Comparison of ENCODE assay signal across 8 mouse cellular contexts in genomic region chr11:106674612-106675153, GRCm38 (mm10).
DNase-seq lines count a peak whose midpoint lies in the region; ATAC-seq and TF ChIP-seq lines count a peak whose summit lies in the region.

No protein-coding gene starts in this region.

- TF ChIP-seq CTCF in MEL (IDR thresholded peaks at IDR 0.05 in 2 of 3, conservative IDR thresholded peaks at IDR 0.05 in 1 of 3; ENCODE audit: control insufficient read depth in 1 of 3, insufficient read depth in 1 of 3, low read depth in 2 of 3, low read length in 3 of 3, poor library complexity in 1 of 3, severe bottlenecking in 1 of 3), result no peak
- TF ChIP-seq CTCF in gastrocnemius, adult 2 months (IDR thresholded peaks at IDR 0.05), result no peak

- TF ChIP-seq EP300 in MEL (IDR thresholded peaks at IDR 0.05; ENCODE audit: low read depth in 1 of 2, low read length in 2 of 2), result no peak

- no peak for TF ChIP-seq RAD21 in MEL (IDR thresholded peaks at IDR 0.05; ENCODE audit: low read depth, low read length)

- peak overlapping the region; percentile 28; the same call in 1 of the 2 replicates for H3K4me2 ChIP-seq in hindbrain, embryonic 16.5 days (ENCODE audit: low read length)

- peak; percentile 36 for DNase-seq in MEL (ENCODE audit: low read depth, low spot score)
- DNase-seq in cerebellum, adult 9-10 months, result peak; percentile 56
- DNase-seq in gastrocnemius, adult 2 months, result peak; percentile 81
- DNase-seq in left cerebral cortex, adult 9 months (ENCODE audit: low spot score in 2 of 2), result peak; percentile 32 to 34
- DNase-seq in right cerebral cortex, adult 18-20 months, result peak; percentile 59
- DNase-seq in urinary bladder, postnatal 14 days (ENCODE audit: low spot score), result peak; percentile 75

- H3K36me3 ChIP-seq in MEL (ENCODE audit: control insufficient read depth in 1 of 2, insufficient read depth in 2 of 2, low read length in 2 of 2) (peaks cover 0 to 21% of the 10 kb centered on the region in 2 experiments; a peak in 2 of 4 replicates), macrophage (ENCODE audit: inconsistent target) (no peaks in the 10 kb centered on the region)
- no peaks in the 10 kb centered on the region for H3K36me3 ChIP-seq in hindbrain, embryonic 16.5 days (ENCODE audit: control insufficient read depth, insufficient read depth, low read length)

- H3K27me3 ChIP-seq in MEL (ENCODE audit: control insufficient read depth in 1 of 2, insufficient read depth in 2 of 2, low read length in 2 of 2), result no peaks in the 10 kb centered on the region
- H3K27me3 ChIP-seq in hindbrain, embryonic 16.5 days (replicated peaks; ENCODE audit: control insufficient read depth, insufficient read depth, low read length), result no peaks in the 10 kb centered on the region

- H3K4me3 ChIP-seq in MEL (ENCODE audit: control insufficient read depth in 1 of 2, insufficient read depth in 1 of 2, low read depth in 2 of 2, low read length in 2 of 2) (peak overlapping the region; percentile 37 to 39; a peak in 3 of 4 replicates), macrophage (ENCODE audit: inconsistent target) (peak overlapping the region; percentile 10; the same call in 1 of the 2 replicates)
- H3K4me3 ChIP-seq in gastrocnemius, adult 2 months, result peak overlapping the region; percentile 64
- H3K4me3 ChIP-seq in hindbrain, embryonic 16.5 days (ENCODE audit: low read length), result no peak overlapping the region

- H3K9me3 ChIP-seq in MEL (replicated peaks; ENCODE audit: insufficient read depth, low read length), result no peaks in the 10 kb centered on the region
- H3K9me3 ChIP-seq in hindbrain, embryonic 16.5 days (ENCODE audit: control insufficient read depth, low read length), result no peaks in the 10 kb centered on the region

- H3K79me2 ChIP-seq in MEL (ENCODE audit: control insufficient read depth, insufficient read depth, low read length, poor library complexity), result no peaks in the 10 kb centered on the region
- no peaks in the 10 kb centered on the region for H3K79me2 ChIP-seq in macrophage (ENCODE audit: inconsistent target)

- intact Hi-C loops in gastrocnemius, adult 2 months (cut with DNase I), result no loop called here

- ATAC-seq in hindbrain, embryonic 16.5 days, result peak; percentile 88

- peak overlapping the region; percentile 6; the same call in 1 of the 2 replicates for H3K27ac ChIP-seq in MEL (ENCODE audit: control insufficient read depth, low read depth, low read length)
- peak overlapping the region; percentile 96 for H3K27ac ChIP-seq in gastrocnemius, adult 2 months
- peak overlapping the region; percentile 62 for H3K27ac ChIP-seq in hindbrain, embryonic 16.5 days (ENCODE audit: low read depth, low read length)
- peak overlapping the region; percentile 71 for H3K27ac ChIP-seq in macrophage

- no peak for TF ChIP-seq POLR2A in MEL (IDR thresholded peaks at IDR 0.05; ENCODE audit: control insufficient read depth in 1 of 2, insufficient read depth in 1 of 2, low read depth in 1 of 2, low read length in 2 of 2, poor library complexity in 1 of 2)

- peak overlapping the region; percentile 15 for H3K9ac ChIP-seq in MEL (ENCODE audit: control insufficient read depth, low read depth, low read length, poor library complexity, severe bottlenecking)
- peak overlapping the region; percentile 37 for H3K9ac ChIP-seq in hindbrain, embryonic 16.5 days (ENCODE audit: low read depth, low read length)

- H3K4me1 ChIP-seq in MEL (ENCODE audit: control insufficient read depth in 1 of 2, insufficient read depth in 2 of 2, low read length in 2 of 2), result peaks cover 4 to 39% of the 10 kb centered on the region in 2 experiments; a peak in 3 of 4 replicates
- peaks cover 18% of the 10 kb centered on the region for H3K4me1 ChIP-seq in hindbrain, embryonic 16.5 days (ENCODE audit: control insufficient read depth, insufficient read depth, low read depth, low read length)

- 3% methylated on average over 9 of the region's 9 CpGs for WGBS in hindbrain, embryonic 16.5 days
- 1% methylated on average over 9 of the region's 9 CpGs for WGBS in macrophage (ENCODE audit: missing documents)

TF ChIP-seq in MEL, 35 proteins besides CTCF, POLR2A, EP300 and RAD21:
- no peak for TF ChIP-seq MAFK (IDR thresholded peaks at IDR 0.05; ENCODE audit: borderline replicate concordance, low read depth, low read length)
- TF ChIP-seq MAZ (IDR thresholded peaks at IDR 0.05; ENCODE audit: low read depth, low read length), result no peak
- TF ChIP-seq TAL1 (IDR thresholded peaks at IDR 0.05; ENCODE audit: low read length), result no peak
- no peak for TF ChIP-seq E2F4 (IDR thresholded peaks at IDR 0.05; ENCODE audit: borderline replicate concordance, low read depth, low read length)
- no peak for TF ChIP-seq SMC3 (IDR thresholded peaks at IDR 0.05; ENCODE audit: low read depth, low read length)
- no peak for TF ChIP-seq ZNF384 (IDR thresholded peaks at IDR 0.05; ENCODE audit: low read depth, low read length)
- no peak for TF ChIP-seq CHD2 (IDR thresholded peaks at IDR 0.05; ENCODE audit: low read length)
- TF ChIP-seq KAT2A (conservative IDR thresholded peaks at IDR 0.05; ENCODE audit: low read depth, low read length), result no peak
- no peak for TF ChIP-seq CHD1 (IDR thresholded peaks at IDR 0.05; ENCODE audit: low read depth, low read length)

Comparison
In these comparisons a context has a peak if more than half of its experiments do, and no peak if none do; other contexts are left out.
1. H3K27ac ChIP-seq: peak in every context shown above with its lines; median percentile 96 in gastrocnemius, adult 2 months; 71 in macrophage; 62 in hindbrain, embryonic 16.5 days; 6 in MEL.